Mouse (Mus musculus): ENCODE measurements at regions not wholly inside any gene's neighbourhood (a gene's known extent, or its start where the extent isn't known, plus 50 kb on each side); places are given as distances from the start of the nearest gene placed in this dataset.

DNA sequence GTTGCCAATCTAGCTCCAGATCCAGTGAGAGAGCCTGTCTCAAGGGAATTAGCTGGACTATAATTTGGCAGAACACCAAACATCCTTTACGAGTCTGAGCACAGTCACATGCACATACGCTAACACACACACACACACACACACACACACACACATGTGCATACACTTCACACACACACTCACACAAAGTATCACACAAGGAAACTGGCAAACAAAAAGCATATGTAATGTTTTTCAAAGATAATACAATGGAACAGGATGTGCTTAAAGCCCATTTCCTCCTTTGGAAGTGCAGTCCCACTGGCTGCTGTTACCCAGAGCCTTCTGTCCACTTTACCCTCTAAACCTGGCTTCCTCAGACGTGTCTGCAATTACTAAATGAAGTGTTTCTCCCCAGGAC lies 226.2 kb upstream of the Cited2 start:
- TF ChIP-seq CTCF (IDR thresholded peaks at IDR 0.05; ENCODE audit: borderline replicate concordance, insufficient read depth, low read length) (no peak), POLR2A (IDR thresholded peaks at IDR 0.05; ENCODE audit: low read depth, low read length) (no peak)
